Mouse (Mus musculus) layer of hippocampus, adult 9-10 months (tissue): ENCODE results near the gene Gm49486.

Experiments used
- DNase-seq: peaks from one replicate; pipeline ENCODE4 v3.0.0; 2022; ENCODE audit warnings: low spot score

The Gm49486 gene

GRCm38 (mm10) chr15:79270317-79271123 is 41.3 kb downstream of the Gm49486 start:
- DNase-seq, result no peak

DNA sequence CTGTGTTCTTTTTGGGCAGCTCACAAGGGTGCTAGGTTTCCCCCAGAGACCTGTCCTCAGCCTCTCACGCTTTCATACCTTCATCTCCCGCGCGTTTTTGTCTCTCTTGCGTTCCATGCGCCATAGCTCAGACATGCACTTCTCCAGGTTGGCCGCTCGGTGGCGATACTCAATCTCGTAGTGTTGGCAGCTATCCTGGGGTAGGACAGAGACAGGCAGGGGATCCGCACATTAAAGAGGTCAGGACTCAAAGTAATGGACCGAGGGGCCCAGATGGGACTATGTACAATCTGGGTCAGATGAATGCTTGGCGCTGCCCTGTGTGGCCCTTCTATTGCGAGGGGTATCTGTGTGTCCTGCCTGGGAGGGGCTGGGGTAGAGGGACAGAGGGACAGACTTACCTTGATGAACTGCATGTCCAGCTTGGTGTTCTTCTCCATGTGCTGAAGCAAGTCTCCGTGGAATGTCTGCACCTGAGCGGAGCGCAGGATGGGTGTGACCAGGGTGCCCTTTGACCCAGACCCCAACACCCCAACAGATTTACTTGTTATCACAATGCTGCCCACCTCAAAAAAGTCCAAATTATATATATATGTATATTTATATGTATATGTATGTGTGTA is 42.0 kb downstream of the Gm49486 start:
- no peak for DNase-seq

- DNase-seq, result no peak
Observed at GRCm38 (mm10) chr15:79273020-79273419, 43.8 kb downstream of the Gm49486 start.

DNA sequence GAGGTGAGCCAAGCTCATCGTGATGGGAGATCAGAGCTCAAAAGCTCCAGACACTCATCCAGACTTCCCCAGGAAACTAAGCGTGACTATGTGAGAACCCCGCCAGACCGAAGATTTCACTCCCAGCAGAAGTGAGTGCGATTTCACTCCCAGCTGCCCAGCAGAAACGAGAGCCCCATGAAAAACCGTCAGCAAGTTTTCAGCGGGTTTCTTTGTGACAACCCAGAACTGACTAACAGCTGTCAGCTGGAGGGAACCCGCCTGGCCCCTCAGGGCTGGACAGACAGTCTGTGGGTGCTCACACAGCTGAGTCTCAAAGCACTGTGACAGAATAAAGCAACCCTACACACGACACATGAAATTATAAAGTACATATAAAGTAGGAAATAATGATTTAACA is 48.5 kb downstream of the Gm49486 start:
- no peak for DNase-seq

GRCm38 (mm10) chr15:79280209-79280608 is 51.0 kb downstream of the Gm49486 start:
- DNase-seq, result no peak

DNA sequence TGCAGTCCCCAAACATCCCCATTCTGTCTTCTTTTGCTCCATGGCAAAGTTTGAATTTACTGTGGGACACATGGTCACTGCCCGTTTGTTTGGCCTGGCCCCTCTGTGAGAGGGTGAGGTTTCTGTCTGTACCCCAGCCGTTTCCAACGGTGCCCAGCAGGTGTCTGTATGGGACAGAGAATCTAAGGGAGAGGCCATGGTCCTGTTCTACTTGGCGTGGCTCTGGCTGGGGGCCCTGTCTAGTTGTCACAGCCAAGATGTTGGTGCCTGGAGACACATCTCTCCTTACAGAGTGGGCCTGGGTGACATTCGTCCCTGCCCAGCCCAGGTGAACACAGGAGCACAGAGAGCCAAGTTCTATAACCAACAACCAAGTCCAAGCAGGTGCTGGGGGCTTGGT is 51.7 kb downstream of the Gm49486 start:
- no peak for DNase-seq

DNA sequence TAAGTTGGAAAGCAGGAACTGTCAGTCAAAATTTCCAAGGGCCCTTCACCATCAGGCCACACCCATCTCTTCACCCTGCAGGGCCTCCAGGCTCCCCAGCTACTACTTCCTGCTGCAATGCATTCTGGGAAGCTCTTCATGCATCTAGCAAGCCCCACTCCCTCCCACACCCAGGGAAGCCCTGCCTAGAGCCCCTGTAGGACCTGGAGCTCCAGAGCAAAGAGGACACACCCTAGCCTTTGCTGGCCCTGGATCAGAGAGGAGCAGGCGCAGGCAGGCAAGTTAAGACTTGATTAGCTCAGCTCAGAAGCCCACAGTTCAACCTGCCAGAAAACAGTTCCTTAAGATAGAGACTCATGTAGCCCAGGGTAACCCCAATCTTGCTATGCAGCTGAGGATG is 52.2 kb downstream of the Gm49486 start:
- DNase-seq, result no peak

DNA sequence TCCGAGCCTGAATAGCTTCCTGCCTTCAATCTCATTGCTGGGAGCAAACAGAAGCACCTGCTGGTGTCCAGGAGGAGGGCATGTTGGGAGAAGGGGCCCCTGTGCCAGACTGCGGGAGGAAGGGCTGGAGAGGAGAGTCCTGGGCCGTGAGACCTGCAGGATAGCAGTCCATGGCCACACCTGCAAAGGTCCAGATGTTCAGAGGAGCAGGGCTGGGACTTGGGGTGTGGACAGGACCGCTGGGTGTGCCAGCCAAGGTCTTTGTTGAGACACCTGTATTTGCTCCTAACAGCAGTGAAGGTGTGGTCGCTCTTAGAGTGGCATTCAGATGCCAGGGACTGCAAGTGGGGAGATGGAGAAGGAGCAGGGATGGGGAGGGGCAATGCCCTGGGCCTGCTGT is 53.2 kb downstream of the Gm49486 start:
- no peak for DNase-seq

- no peak for DNase-seq
Observed at GRCm38 (mm10) chr15:79283371-79283770, 54.2 kb downstream of the Gm49486 start.

DNA sequence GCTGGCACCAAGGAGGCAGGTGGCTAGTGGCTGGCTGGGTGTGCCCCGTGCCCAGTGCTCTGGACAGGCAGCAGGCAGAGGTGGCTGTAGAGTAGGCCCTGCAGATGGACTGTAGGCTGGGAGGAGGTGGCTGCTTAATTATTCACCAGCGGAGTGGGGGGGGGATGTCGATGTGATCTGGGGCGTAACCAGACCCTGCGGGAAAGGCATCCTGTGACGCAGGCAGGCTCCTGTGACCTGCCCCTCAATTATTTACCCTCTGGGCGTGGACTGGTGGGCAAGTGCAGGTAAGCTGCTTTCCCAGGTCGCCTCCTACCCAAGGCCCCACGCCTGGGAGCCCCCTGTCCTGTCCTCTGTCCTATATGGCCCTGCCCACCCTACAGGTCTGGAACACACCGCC is 56.2 kb downstream of the Gm49486 start, which contains the start of gene Baiap2l2:
Gene Baiap2l2, minus strand, starts transcription at position 139 of the 400 bp plus-strand sequence.
- no peak for DNase-seq

- DNase-seq, result no peak
Observed at GRCm38 (mm10) chr15:79286141-79286540, 57.0 kb downstream of the Gm49486 start.

GRCm38 (mm10) chr15:79287091-79287490 is 57.9 kb downstream of the Gm49486 start:
- DNase-seq, result no peak

DNA sequence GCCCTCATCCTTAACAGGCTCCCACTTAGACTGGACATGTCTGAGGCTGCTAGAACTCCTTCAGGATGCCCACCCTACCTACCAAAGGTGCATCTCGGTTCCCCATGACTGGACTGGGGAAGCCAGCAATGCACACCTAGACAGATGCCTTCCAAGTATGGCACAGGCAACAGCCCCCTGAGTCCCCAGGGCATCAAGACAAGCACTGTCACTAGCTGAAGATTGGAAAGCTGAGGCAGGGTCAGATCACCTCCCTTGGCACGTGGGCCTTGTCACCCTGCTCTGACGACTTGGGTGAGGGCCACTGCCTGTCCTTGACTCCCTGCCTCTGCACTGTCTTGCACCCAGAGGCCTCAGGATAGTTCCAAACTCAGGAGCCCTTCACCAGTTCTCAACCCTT is 59.2 kb downstream of the Gm49486 start:
- no peak for DNase-seq

- DNase-seq, result no peak
Observed at GRCm38 (mm10) chr15:79289441-79289840, 60.2 kb downstream of the Gm49486 start.

GRCm38 (mm10) chr15:79290340-79290739 is 61.1 kb downstream of the Gm49486 start:
- no peak for DNase-seq

DNA sequence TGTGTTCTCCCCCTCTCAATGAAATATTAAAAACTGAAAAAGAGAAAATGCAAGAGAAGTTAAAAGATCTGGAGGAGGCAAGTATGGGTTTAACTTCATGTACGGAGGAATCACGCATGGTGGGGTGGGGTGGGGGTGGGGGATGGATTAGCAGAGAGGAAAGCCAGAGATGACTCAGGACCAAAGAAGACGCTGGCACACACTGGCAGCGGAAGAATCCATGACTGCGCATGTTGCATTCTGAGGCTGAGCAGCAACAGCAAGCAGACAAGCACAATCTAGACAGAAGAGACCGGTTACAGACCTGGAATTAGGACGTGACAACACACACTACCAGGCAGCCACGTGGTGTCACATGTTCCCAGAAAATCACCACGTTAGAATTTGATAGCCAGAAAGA is 63.6 kb downstream of the Gm49486 start:
- no peak for DNase-seq

DNA sequence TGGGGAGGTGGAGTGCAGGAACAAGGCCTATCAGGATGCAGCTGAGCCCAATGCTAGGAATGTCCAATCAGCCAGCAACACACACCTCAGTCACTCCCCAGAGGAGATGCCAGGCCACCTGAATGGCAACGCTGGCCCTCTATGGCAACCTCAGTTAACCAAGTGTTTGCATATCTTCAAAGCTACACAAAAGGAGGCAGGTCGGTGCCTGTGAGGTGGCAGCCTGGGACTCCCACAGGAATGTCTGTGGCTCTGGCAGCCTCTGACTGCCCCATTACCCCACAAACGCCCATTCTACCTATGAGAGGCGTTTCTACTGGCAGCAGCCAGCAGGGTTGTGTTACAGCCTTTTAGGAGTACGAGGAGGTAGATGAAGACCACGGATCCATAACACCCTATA is 69.4 kb downstream of the Gm49486 start:
- no peak for DNase-seq

DNA sequence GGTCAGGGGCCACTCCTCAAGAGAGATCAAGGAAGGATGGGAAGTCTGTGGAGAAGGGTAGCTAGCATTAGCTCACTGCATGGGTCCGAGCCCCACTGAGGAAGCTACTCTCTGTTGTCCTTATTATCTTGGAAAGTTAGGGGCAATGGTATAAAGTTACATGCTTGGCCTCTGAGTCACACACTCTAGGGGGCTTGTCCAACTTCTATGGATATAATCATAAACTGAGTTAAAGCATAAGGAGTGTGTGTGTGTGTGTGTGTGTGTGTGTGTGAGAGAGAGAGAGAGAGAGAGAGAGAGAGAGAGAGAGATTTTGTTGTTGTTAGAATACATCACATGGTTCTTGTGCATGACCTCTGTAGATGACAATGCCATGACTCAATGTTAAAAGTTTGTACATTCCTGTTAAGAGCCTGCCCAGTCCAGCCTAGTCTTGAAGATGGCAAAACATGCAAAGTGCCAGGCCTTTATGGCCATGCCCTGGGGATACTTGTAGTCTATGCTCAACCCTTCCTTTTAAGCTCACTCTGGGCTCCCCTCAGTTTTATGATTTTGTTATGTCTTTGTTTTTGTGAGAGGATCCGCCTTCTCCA is 70.5 kb downstream of the Gm49486 start:
- DNase-seq, result no peak

DNA sequence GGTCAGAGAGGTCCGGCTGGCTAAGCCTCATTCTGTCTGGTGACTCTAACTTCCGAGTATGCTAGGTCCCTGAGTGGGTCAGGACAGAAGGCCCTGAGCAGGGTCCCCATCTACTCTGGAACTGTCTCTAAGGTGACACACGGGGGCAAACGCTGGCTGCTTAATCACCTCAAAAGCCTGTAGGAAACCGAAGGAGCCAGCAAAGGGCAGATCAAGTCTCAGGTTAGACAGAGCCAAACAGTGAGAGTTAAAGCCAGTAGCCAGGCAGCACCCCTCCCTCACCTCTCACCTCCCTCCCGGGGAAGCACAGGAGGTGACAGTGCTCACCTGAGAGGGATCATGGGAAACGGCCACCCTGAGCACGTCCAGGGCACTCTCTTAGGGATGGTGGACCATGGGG is 74.5 kb downstream of the Gm49486 start:
- DNase-seq, result no peak

- DNase-seq, result no peak
Observed at GRCm38 (mm10) chr15:79304832-79305231, 75.6 kb downstream of the Gm49486 start.

DNA sequence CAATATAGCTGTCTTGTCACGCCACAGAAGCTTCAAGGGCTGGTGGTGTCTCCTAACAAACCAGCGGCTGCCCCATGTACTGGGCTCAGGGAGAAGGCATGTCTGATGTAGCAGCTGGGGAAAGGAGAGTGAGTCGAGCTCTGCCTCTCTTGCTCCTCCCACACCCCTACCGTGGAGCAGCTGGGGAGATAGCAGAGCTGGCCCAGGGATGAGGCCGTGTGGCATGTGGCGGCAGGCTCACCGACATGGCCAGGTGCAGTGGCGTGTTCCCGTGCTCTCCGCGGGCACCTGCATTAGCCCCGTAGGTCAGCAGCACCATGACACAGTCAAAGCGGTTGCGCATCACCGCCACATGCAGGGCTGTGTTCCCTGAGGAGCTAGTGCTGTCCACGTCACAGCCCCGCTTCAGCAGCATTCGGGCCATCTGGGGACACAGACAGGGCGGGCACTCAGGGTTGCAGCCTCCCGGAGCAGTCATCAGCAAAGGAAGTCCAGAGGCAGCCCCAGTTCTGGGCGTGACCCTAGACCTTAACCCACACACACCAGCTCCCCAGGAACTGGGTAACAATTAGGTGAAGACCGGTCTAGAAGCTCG is 76.9 kb downstream of the Gm49486 start:
- no peak for DNase-seq
